Mouse (Mus musculus) colon, adult 2 months (tissue): ENCODE measurements around the gene Rin1. TPM values are rescaled to one million over a fixed set of nuclear protein-coding genes. Genes with fewer than 3 reads are reported as not detected.

Source experiments
- polyA plus RNA-seq: library from polyadenylated mRNA; depleted of rRNA; stranded (reverse); fragments of >200 nt; gene quantifications from 2 replicates; pipeline ENCODE4 v1.2.3, GENCODE M21; 2012; rRNA removed

Gene Rin1
- 14.7 and 15.9 TPM in 2 replicates for polyA plus RNA-seq

GRCm38 (mm10) chr19:5050047-5050905, at the start of gene Rin1:
Gene Rin1, plus strand, starts transcription at chr19:5050481.

DNA sequence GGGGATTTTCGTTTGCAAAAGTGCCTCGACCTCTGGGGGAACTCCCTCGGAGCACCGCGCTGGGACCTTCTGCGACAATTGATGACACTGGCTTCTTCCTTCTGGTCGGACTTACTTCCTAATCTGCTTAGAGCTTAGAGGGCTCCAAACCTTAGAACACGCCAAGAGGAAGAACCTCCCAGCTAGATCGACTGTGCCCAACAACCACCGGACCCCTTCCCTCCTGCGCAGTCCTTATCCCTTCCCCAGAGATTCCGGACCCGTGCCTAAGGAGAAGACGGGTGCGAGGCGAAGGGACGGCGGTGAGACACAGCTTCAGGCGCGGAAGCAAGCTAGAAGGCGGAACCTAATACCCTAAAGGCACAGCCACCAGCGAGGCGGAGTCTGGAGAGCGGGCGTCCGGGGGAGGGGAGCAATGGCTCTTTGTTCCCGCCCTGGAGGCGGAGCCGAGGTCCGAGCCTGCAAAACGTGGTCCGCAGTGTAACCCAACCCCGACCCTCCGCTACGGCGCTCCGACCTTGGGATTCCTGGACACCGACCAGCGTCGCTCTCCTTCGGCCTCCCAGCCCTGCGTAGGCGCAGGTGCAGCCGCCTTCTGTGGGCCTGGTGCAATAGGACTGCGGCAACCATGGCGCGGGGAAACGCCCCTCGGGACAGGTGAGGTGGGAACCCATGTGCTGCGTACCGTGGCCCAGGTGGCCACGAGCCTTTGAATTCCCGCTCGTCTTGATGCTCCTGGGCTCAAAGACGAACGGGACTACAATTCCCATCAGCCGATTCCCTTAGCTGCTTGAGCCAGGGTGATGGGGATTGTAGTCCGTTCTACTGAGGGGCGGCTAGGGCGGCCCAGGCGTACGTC, 26.4 kb upstream of the Rin1 start, which contains the start of gene Slc29a2:
Slc29a2 (plus strand) TSS at position 240 of the 859 bp plus-strand sequence.

GRCm38 (mm10) chr19:5038709-5039156, 11.5 kb upstream of the Rin1 start, which contains the start of the genes B4gat1 and AC124502.3:
Gene B4gat1, plus strand, starts transcription at chr19:5038826.
Gene AC124502.3, plus strand, starts transcription at chr19:5038891.

DNA sequence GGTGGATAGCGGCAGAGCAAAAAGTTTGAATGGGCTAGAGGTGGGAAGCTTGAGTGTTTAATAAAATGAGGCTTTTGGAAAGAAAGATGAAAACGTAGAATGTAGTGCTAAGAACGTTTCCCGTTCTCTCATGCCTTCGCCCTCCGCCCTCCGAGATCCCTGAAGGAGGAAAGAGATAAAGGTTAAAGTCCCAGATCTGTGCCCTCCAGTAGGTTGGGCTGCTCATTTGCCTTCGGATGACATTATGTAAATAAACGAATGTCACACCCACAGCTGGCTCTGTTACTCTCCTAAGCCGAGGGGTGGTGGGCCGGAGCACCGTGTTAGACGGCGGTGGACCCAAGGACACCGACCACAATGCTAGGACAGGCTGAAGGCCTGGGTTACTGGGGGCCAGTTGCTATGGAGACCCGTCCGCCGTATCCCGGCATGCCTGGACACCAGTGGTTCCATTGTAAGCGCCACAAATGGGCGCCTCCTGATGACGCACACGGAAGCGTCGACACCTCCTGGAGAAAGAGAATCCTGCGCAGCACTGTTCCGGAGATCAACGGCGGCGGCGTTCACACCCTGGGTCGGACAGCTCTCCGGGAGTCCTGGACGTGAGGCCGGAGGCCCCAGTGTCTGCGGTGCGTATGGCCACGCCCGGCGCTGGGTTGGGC, 9.3 kb upstream of the Rin1 start, which contains the start of gene Brms1:
Brms1 (plus strand) TSS at position 493 of the 662 bp plus-strand sequence.

GRCm38 (mm10) chr19:5067867-5068569, 17.7 kb downstream of the Rin1 start, which contains the start of gene Cd248:
Gene Cd248, plus strand, starts transcription at chr19:5068078.

GRCm38 (mm10) chr19:5085145-5085863, 35.0 kb downstream of the Rin1 start, which contains the start of gene Tmem151a:
Gene Tmem151a, minus strand, starts transcription at chr19:5085531.

DNA sequence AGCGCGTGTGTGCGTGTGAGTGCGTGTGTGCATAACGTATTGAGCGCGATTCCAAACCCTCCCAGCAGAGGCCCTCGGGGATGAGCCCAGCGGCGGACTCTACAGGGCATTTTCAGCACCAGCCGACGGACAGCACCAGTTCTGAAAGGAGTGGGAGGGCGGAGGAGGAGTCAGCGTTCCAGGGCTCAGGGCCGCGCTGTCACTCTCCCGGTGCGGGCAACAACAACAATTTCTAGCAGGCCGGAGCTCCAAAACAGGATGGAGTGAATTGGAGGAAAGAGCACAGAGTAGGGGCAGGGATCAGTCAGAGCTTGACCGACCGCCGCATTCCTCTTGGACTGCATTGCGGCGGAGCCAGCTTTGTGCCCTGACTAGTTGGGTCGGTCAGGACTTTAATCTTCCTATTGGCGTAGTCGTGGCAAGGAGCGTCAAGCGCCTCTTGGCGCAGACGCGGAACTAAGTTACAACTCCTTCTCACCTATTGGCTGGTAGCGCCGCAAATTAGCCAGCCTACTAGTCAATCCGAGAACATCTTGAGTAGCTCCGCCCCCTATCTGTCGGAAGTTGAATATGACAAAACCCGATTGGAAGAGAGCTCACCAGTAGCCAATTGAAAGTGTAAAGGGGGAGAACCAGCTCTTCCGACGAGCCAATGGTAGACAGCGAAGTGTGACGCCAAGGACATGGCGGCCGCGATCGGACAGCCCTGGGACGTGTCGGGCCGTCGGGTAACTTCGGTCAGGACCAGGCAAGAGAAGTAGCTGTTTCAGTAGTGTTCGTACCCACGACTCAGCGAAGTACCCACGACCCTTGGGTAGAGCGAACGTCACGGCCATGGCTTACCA, 37.8 kb downstream of the Rin1 start, which contains the start of gene Yif1a:
Yif1a (plus strand) TSS at position 655 of the 845 bp plus-strand sequence.

GRCm38 (mm10) chr19:5098363-5099143, 48.3 kb downstream of the Rin1 start, which contains the start of gene Cnih2:
Gene Cnih2, minus strand, starts transcription at chr19:5098521.

Other genes with a start within 250 kb of the Rin1 start
- gene Gm21992, start 238.9 kb upstream of the Rin1 start, polyA plus RNA-seq = 10.2 and 18.0 TPM in 2 replicates
- 63.9 and 69.5 TPM in 2 replicates for gene Rbm14, start 238.8 kb upstream of the Rin1 start, polyA plus RNA-seq
- gene Ccs, start 211.1 kb upstream of the Rin1 start, polyA plus RNA-seq = 45.7 and 48.2 TPM in 2 replicates
- gene Ccdc87, start 211.1 kb upstream of the Rin1 start, polyA plus RNA-seq = 0.12 TPM in 1 of 2 replicates, not detected in the other
- gene Ctsf, start 195.4 kb upstream of the Rin1 start, polyA plus RNA-seq = 79.6 and 90.6 TPM in 2 replicates
- gene Actn3, start 172.6 kb upstream of the Rin1 start, polyA plus RNA-seq = 0.58 TPM in 2 replicates
- 31.6 and 38.3 TPM in 2 replicates for gene Zdhhc24, start 171.8 kb upstream of the Rin1 start, polyA plus RNA-seq
- 2.6 and 3.9 TPM in 2 replicates for gene Bbs1, start 143.9 kb upstream of the Rin1 start, polyA plus RNA-seq
- 191 and 196 TPM in 2 replicates for gene Dpp3, start 122.2 kb upstream of the Rin1 start, polyA plus RNA-seq
- gene Peli3, start 107.4 kb upstream of the Rin1 start, polyA plus RNA-seq = 3.7 and 3.9 TPM in 2 replicates
- gene Mrpl11, start 88.3 kb upstream of the Rin1 start, polyA plus RNA-seq = 19.4 and 21.0 TPM in 2 replicates
- 2.5 and 3.3 TPM in 2 replicates for gene Npas4, start 60.2 kb upstream of the Rin1 start, polyA plus RNA-seq
- gene Slc29a2, start 26.6 kb upstream of the Rin1 start, polyA plus RNA-seq = 9.9 and 14.0 TPM in 2 replicates
- 23.4 and 23.6 TPM in 2 replicates for gene B4gat1, start 11.7 kb upstream of the Rin1 start, polyA plus RNA-seq
- gene AC124502.3, start 11.6 kb upstream of the Rin1 start, polyA plus RNA-seq = 1.2 and 2.4 TPM in 2 replicates
- 48.4 and 51.7 TPM in 2 replicates for gene Brms1, start 9.1 kb upstream of the Rin1 start, polyA plus RNA-seq
- gene Cd248, start 17.6 kb downstream of the Rin1 start, polyA plus RNA-seq = 28.2 and 34.2 TPM in 2 replicates
- 3.9 and 4.2 TPM in 2 replicates for gene Tmem151a, start 35.0 kb downstream of the Rin1 start, polyA plus RNA-seq
- 254 and 277 TPM in 2 replicates for gene Yif1a, start 38.1 kb downstream of the Rin1 start, polyA plus RNA-seq
- 3.3 and 4.0 TPM in 2 replicates for gene Cnih2, start 48.0 kb downstream of the Rin1 start, polyA plus RNA-seq
- 211 and 244 TPM in 2 replicates for gene Rab1b, start 56.6 kb downstream of the Rin1 start, polyA plus RNA-seq
- gene Klc2, start 68.1 kb downstream of the Rin1 start, polyA plus RNA-seq = 26.5 and 30.6 TPM in 2 replicates
- gene Pacs1, start 222.6 kb downstream of the Rin1 start, polyA plus RNA-seq = 12.2 and 14.3 TPM in 2 replicates
- 98.0 and 109 TPM in 2 replicates for gene Sf3b2, start 245.0 kb downstream of the Rin1 start, polyA plus RNA-seq
- gene Gal3st3, start 247.8 kb downstream of the Rin1 start, polyA plus RNA-seq = 0.16 and 0.31 TPM in 2 replicates